Mouse (Mus musculus) lung, postnatal 10 days (tissue): ENCODE results near the gene Ccdc92b.

Experiments used
- DNase-seq: peaks from one replicate; pipeline ENCODE4 v3.0.0; 2021

Gene Ccdc92b

DNA sequence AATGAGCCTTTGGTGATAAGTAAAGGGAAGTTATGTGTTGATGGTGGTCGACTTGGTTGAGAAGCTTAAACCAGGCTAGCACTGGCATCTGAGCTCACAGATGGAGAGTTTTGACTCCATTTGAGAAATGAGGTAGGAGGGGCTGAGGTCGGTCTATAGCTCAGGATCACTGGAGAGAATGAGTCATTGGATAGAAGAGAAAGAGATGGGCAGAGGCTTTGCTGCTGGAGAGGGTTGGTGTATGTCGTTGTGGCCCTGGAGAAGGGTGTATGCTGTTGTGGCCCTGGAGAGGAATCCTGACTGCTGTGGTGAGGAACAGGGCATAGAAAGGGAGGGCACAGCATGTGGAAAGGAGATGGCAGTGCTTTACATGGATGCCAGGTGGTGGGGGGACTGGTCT, 36.5 kb downstream of the Ccdc92b start:
- DNase-seq, result no peak

GRCm38 (mm10) chr11:74660336-74660735, 40.9 kb downstream of the Ccdc92b start:
- no peak for DNase-seq

- no peak for DNase-seq
These were observed 42.2 kb downstream of the Ccdc92b start for GRCm38 (mm10) chr11:74661641-74662040.

DNA sequence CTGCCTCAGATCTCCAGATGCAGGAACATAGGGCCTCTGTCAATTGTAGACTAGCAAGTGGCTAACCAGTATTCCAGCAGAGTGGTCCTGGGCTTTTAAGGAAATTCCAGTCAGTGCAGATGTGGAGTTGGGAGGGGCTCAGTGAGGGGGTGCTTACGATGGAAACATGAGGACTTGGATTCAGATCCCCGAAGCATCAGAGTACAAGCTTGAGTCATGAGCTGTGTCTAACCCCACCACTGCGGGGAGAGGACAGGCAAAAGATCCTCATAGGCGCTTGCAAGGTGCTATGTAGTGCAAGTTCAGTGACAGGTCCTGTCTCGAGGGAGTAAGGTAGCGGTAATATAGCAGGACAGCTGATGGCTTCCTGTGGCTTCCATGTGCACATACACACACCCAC, 42.8 kb downstream of the Ccdc92b start:
- DNase-seq, result no peak

- no peak for DNase-seq
These were observed 44.9 kb downstream of the Ccdc92b start for GRCm38 (mm10) chr11:74664279-74664678.

GRCm38 (mm10) chr11:74664906-74665305, 45.5 kb downstream of the Ccdc92b start:
- no peak for DNase-seq

- DNase-seq, result no peak
These were observed 46.4 kb downstream of the Ccdc92b start for GRCm38 (mm10) chr11:74665631-74666283.

DNA sequence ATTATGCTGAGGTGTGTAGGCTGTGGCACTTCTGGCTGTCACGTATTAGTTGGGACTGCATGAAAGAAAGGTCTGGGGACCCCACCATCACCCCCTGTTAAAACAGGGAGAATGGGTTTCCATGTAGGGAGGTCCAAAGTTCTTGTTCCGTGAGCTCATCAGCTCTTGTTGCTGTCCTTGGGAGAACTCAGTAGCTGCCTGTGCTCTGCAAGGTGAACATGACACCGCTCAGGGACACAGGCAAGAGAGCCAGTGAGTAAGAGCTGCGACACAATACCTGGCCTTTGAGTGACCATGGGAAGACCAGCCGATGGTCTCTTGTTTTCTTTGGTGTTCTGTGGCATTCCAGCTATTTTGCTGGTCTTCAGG, 46.9 kb downstream of the Ccdc92b start:
- no peak for DNase-seq

DNA sequence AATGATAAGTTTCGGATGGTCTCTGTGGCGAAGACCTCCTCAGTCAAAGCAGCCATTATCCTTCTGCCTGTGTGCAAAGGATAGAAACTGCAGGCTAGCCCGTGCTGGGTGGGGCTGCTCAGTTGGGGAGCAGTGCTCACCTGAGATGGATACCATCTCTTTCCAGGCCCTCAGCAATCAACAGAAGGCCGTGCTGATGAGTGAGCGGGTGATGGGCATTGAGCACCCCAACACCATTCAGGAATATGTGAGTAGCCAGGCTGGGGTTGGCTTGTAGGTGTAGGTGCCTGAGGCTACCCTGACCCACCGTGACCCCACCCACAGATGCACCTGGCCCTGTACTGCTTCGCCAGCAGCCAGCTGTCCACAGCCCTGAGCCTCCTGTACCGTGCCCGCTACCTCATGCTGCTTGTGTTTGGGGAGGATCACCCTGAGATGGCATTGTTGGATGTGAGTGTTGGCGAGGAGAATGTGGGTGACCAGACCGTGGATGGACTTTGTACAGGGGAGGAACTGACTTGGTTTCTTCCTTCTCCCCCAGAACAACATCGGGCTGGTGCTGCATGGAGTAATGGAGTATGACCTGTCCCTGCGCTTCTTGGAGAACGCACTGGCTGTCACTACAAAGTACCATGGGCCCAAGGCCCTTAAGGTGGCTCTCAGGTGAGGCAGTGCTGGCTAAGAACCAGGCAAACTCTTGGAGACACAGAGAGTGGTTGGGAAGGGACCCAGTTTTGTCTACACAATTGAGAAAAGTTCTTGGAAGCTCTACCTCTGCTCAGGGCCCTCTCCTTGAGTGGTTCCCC, 47.6 kb downstream of the Ccdc92b start:
- DNase-seq, result no peak

DNA sequence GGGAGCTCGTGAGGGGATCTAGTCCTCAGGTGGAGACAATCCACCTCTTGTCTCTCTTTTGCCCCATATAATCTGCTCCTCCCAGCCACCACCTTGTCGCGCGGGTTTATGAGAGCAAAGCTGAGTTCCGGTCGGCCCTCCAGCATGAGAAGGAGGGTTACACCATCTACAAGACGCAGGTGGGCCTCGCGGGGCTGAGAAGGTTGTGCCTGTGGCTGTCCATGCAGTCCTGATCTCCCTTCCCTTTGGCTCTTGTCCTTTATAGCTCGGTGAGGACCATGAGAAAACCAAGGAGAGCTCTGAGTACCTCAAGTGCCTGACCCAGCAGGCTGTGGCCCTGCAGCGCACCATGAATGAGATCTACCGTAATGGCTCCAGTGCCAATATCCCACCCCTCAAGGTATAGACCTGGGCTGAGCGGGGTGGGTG, 48.2 kb downstream of the Ccdc92b start:
- DNase-seq, result no peak

DNA sequence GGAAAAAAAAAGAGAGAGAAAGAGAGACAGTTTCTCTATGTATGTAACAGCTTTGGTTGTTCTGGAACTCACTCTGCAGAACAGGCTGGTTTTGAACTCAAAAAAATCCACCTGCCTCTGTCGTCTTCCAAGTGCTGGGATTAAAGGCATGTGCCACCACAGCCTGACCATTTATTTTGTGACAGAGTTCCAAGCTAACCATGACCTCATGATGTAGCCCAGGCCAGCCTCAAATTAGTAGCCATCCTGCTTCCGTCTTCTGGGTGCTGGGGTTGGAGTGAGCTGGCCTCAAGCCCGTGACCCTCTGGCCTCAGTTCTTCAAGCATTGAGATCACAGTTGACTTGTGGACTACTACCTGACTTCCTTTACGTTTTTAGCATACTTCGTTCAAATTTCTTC, 49.1 kb downstream of the Ccdc92b start:
- no peak for DNase-seq

DNA sequence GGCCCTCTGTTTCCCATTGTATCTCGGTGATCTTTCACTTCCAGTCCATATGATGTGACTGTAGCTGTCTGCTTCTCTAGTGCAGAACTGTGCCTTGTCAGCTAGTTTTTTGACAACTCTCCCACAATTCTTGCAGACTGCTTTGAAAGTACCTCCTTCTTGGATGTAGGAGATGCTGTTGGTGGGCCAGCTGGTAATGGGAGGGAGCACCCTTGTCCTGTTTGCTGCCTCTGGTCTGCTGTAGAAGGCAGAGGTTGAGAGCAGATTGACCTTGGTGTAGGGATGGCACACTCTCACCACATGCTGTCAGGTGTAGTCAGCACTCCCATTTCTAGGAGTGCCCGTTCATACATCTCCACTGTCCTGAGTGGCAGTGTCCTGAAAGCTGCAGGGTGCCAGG, 49.6 kb downstream of the Ccdc92b start:
- DNase-seq, result no peak

DNA sequence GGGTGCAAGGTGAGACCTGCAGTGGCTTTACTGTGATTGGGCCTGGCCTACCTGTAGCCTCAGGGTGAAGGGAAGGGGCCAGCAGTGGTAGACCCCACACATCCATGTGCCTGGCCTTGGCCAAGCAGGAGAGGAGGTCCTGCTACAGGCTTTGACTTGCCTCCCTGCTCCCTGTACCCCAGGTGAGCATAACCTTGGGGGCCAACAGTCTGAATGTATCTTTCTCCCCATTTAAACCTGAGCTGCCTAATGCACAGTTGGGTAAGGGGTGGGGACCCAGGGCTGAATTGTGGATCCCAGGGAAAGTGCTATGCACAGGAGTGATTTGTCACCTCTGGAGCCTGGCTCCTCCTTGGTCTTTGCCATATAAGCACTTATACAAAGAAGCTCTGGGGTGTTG, 50.7 kb downstream of the Ccdc92b start:
- no peak for DNase-seq

DNA sequence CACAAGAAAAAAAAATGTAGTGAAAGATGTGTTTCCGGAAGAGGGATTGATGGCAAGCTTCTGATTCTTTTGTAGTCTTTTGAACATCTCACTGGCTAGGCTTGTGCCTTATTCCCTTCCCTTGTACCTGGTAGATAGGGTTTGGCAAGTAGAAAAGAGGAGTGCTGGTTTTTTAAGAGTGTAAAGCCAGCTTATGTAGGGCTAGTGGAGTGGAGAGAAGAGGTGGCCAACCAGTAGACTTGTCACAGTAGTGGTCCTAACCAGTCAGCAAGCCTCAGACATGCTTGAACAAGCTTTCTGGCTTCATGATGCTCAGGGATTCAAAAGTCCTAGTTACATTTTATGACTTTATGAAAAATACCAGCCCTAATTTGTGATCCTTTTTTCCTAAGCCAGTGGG, 51.6 kb downstream of the Ccdc92b start:
- DNase-seq, result no peak

DNA sequence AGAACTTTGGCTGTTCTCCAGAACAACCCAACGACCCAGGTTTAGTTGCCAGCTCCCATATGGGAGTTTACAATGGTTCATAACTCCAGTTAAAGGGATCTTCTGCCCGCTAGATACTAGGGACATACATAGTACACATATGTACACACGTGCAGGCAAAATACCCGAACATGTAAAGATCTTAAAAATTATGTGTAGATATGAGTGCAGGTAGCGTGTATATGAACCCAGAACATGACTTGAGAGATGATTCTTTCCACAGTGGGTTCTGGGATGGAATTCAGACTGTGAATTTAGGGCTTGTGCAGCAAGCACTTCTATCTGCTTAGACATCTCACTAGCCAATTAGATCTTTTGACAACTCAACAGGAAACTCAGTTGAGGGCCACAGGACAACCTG, 52.4 kb downstream of the Ccdc92b start:
- no peak for DNase-seq

GRCm38 (mm10) chr11:74672901-74673513, 53.6 kb downstream of the Ccdc92b start:
- DNase-seq, result no peak

GRCm38 (mm10) chr11:74673561-74673960, 54.2 kb downstream of the Ccdc92b start:
- DNase-seq, result no peak

DNA sequence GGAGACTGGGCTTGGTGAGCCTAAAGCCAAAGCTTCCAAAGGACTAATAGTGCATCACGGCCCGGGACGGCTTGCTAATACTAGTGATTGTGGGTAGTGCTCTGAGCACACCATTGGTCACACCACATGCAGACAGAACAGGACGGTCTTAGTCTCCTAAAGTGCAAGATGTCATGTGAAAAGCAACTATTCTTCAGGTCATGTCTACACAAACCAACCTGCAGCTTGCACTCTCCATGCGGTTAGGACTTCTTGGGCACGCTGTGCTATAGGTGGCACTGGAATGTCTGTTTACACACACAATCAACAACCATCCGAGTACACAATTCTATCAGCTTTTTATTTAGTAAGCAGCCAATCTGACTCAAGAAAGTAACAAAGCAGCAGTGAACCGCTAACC, 55.3 kb downstream of the Ccdc92b start:
- DNase-seq, result no peak

GRCm38 (mm10) chr11:74675156-74675555, 55.8 kb downstream of the Ccdc92b start:
- DNase-seq, result no peak
